ENCODE assay signal across 12 mouse cellular contexts in genomic region chr5:132135941-132136663, GRCm38 (mm10).
A peak's percentile ranks its signal among the peaks of the same experiment; 100 is the strongest.
DNase-seq lines count a peak whose midpoint lies in the region; ATAC-seq and TF ChIP-seq lines count a peak whose summit lies in the region.
"Had no signal": no experiment of that assay in that cellular context is flagged by ENCODE, and none has a peak within 500 bp of the region (broad histone marks: within the 10 kb centered on the region; RNA-seq: fewer than 3 reads in every experiment).

No protein-coding gene starts in this region.

- TF ChIP-seq EP300 in stomach, postnatal 0 days (optimal IDR thresholded peaks at IDR 0.05) = no peak

- TF ChIP-seq CTCF in stomach, postnatal 0 days (IDR thresholded peaks at IDR 0.05; ENCODE audit: low read depth) = no peak

- peaks cover 7% of the 10 kb centered on the region; the same call in 1 of the 2 replicates for H3K4me1 ChIP-seq in midbrain, embryonic 13.5 days (replicated peaks)
- no peaks in the 10 kb centered on the region for H3K4me1 ChIP-seq in midbrain, embryonic 11.5 days (ENCODE audit: control insufficient read depth, insufficient read depth, low read length)
- no peaks in the 10 kb centered on the region for H3K4me1 ChIP-seq in stomach, postnatal 0 days (replicated peaks; ENCODE audit: control insufficient read depth, insufficient read depth)
- H3K4me1 ChIP-seq: embryonic facial prominence, embryonic 12.5 days had no signal

- no peaks in the 10 kb centered on the region for H3K36me3 ChIP-seq in midbrain, embryonic 13.5 days
- H3K36me3 ChIP-seq in midbrain, embryonic 11.5 days (ENCODE audit: control insufficient read depth, insufficient read depth, low read length) = no peaks in the 10 kb centered on the region
- no peaks in the 10 kb centered on the region for H3K36me3 ChIP-seq in stomach, postnatal 0 days (ENCODE audit: control insufficient read depth, insufficient read depth, low read length)
- H3K36me3 ChIP-seq: embryonic facial prominence, embryonic 12.5 days had no signal

- no peaks in the 10 kb centered on the region for H3K27me3 ChIP-seq in midbrain, embryonic 13.5 days
- H3K27me3 ChIP-seq in midbrain, embryonic 11.5 days (ENCODE audit: control insufficient read depth, insufficient read depth, low read length) = no peaks in the 10 kb centered on the region
- H3K27me3 ChIP-seq in stomach, postnatal 0 days (ENCODE audit: control insufficient read depth, insufficient read depth, low read length) = no peaks in the 10 kb centered on the region
- H3K27me3 ChIP-seq: embryonic facial prominence, embryonic 12.5 days; Patski had no signal

- no peak overlapping the region for H3K9ac ChIP-seq in midbrain, embryonic 13.5 days (replicated peaks)
- no peak overlapping the region for H3K9ac ChIP-seq in midbrain, embryonic 11.5 days (ENCODE audit: low read length)
- no peak overlapping the region for H3K9ac ChIP-seq in stomach, postnatal 0 days (ENCODE audit: low read length)
- H3K9ac ChIP-seq: embryonic facial prominence, embryonic 12.5 days had no signal

- H3K4me3 ChIP-seq in midbrain, embryonic 13.5 days (replicated peaks) = no peak overlapping the region
- H3K4me3 ChIP-seq in midbrain, embryonic 11.5 days (ENCODE audit: low read depth, low read length) = no peak overlapping the region
- H3K4me3 ChIP-seq in stomach, postnatal 0 days (ENCODE audit: low read depth, low read length) = no peak overlapping the region
- H3K4me3 ChIP-seq: embryonic facial prominence, embryonic 12.5 days had no signal

- no peaks in the 10 kb centered on the region for H3K9me3 ChIP-seq in midbrain, embryonic 13.5 days
- no peaks in the 10 kb centered on the region for H3K9me3 ChIP-seq in midbrain, embryonic 11.5 days (ENCODE audit: control insufficient read depth, low read length)
- H3K9me3 ChIP-seq in stomach, postnatal 0 days (ENCODE audit: control insufficient read depth, low read length) = no peaks in the 10 kb centered on the region
- H3K9me3 ChIP-seq: embryonic facial prominence, embryonic 12.5 days had no signal

- H3K4me2 ChIP-seq in midbrain, embryonic 13.5 days (replicated peaks) = no peak overlapping the region
- H3K4me2 ChIP-seq in midbrain, embryonic 11.5 days = no peak overlapping the region
- H3K4me2 ChIP-seq in stomach, postnatal 0 days (replicated peaks; ENCODE audit: low read depth) = no peak overlapping the region
- H3K4me2 ChIP-seq: embryonic facial prominence, embryonic 12.5 days had no signal

- peak; percentile 19 to 43 for DNase-seq in cerebellum, postnatal 14 days
- DNase-seq in cerebellum, adult 11-12 months = no peak
- DNase-seq in midbrain, embryonic 11.5 days (ENCODE audit: low spot score, missing footprints) = no peak
- peak; percentile 23 to 42 for DNase-seq in layer of hippocampus, postnatal 36 days
- no peak for DNase-seq in stomach, postnatal 0 days (ENCODE audit: low spot score)
- DNase-seq in embryo, embryonic 11 days = no peak
- no peak for DNase-seq in adrenal gland, postnatal 36 days

- 68% methylated on average over 7 of the region's 7 CpGs for WGBS in midbrain, embryonic 13.5 days
- 62% methylated on average over 7 of the region's 7 CpGs for WGBS in midbrain, embryonic 11.5 days
- 40% methylated on average over 7 of the region's 7 CpGs for WGBS in stomach, postnatal 0 days

- H3K27ac ChIP-seq in midbrain, embryonic 13.5 days = no peak overlapping the region
- no peak overlapping the region for H3K27ac ChIP-seq in midbrain, embryonic 11.5 days (ENCODE audit: low read depth, low read length)
- no peak overlapping the region for H3K27ac ChIP-seq in stomach, postnatal 0 days (replicated peaks)
- H3K27ac ChIP-seq: embryonic facial prominence, embryonic 12.5 days; macrophage had no signal

- ATAC-seq in midbrain, embryonic 13.5 days = 0 out of 2 replicates have a peak, but pooled peaks have one; percentile 24
- no peak for ATAC-seq in midbrain, embryonic 11.5 days (ENCODE audit: low FRiP score)
- ATAC-seq in stomach, postnatal 0 days (ENCODE audit: low FRiP score, low TSS enrichment) = 0 out of 2 replicates have a peak, but pooled peaks have one; percentile 29
- ATAC-seq: intestine, postnatal 0 days; Patski had no signal

Comparison
In these comparisons a context has a peak if more than half of its experiments do, and no peak if none do; other contexts are left out.
1. DNase-seq: peak in cerebellum, postnatal 14 days (2 of 2) and layer of hippocampus, postnatal 36 days (2 of 2); none in cerebellum, adult 11-12 months (single experiment), midbrain, embryonic 11.5 days (single experiment), stomach, postnatal 0 days (single experiment), embryo, embryonic 11 days (single experiment) and adrenal gland, postnatal 36 days (0 of 2).